In the genomic region with DNA sequence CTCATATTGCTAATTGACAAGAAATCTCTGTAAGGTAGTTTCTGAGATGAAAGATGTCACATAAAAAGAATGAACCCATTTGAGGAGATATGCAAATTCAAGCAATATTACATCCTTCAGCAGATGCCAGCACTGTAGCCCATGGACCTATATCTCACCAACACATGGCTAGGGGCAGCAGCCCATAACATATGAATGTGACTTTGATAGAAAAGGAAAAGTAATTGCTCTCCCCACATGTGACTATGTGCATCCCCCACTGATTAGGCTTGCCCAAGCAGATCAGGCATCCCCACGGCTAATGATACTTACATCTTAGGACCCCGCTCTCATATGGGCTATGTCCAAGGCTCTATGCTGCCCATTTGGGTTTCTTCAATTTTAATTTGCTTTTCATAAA, we compare ENCODE assay signal across 17 mouse cellular contexts. TPM values are rescaled to one million over a fixed set of nuclear protein-coding genes. Genes with fewer than 3 reads are reported as not detected.
DNase-seq lines count a peak whose midpoint lies in the region; ATAC-seq lines count a peak whose summit lies in the region.
"Had no signal": no experiment of that assay in that cellular context is flagged by ENCODE, and none has a peak within 500 bp of the region (broad histone marks: within the 10 kb centered on the region; RNA-seq: fewer than 3 reads in every experiment).

No protein-coding gene starts in this region.

- H3K27me3 ChIP-seq in forebrain, embryonic 11.5 days (ENCODE audit: control insufficient read depth, insufficient read depth, low read length), result no peaks in the 10 kb centered on the region
- H3K27me3 ChIP-seq in forebrain, embryonic 15.5 days, result no peaks in the 10 kb centered on the region
- H3K27me3 ChIP-seq in midbrain, embryonic 11.5 days (ENCODE audit: control insufficient read depth, insufficient read depth, low read length), result no peaks in the 10 kb centered on the region
- no peaks in the 10 kb centered on the region for H3K27me3 ChIP-seq in midbrain, embryonic 10.5 days (ENCODE audit: low read depth, poor library complexity, severe bottlenecking)
- H3K27me3 ChIP-seq in midbrain, embryonic 12.5 days, result no peaks in the 10 kb centered on the region
- no peaks in the 10 kb centered on the region for H3K27me3 ChIP-seq in neural tube, embryonic 14.5 days (ENCODE audit: control insufficient read depth, insufficient read depth, low read length)
- no peaks in the 10 kb centered on the region for H3K27me3 ChIP-seq in liver, embryonic 11.5 days (replicated peaks; ENCODE audit: control insufficient read depth, insufficient read depth, low read length)
- H3K27me3 ChIP-seq: embryonic facial prominence, embryonic 15.5 days; liver, embryonic 12.5 days; megakaryocyte, embryonic 14.5 days had no signal

- ATAC-seq in forebrain, embryonic 11.5 days (replicated peaks; ENCODE audit: low FRiP score), result 0 out of 2 replicates have a peak, but pooled peaks have one; percentile 36
- no peak for ATAC-seq in forebrain, embryonic 15.5 days (replicated peaks)
- 0 out of 2 replicates have a peak, but pooled peaks have one; percentile 19 for ATAC-seq in midbrain, embryonic 11.5 days (ENCODE audit: low FRiP score)
- peak; percentile 60 for ATAC-seq in midbrain, embryonic 12.5 days (ENCODE audit: low FRiP score, low read depth)
- ATAC-seq in neural tube, embryonic 14.5 days (ENCODE audit: low read depth), result peak; percentile 84
- ATAC-seq in liver, embryonic 11.5 days (replicated peaks; ENCODE audit: low FRiP score), result no peak
- ATAC-seq: CD4-positive, CD25-positive, alpha-beta regulatory T cell, adult 4 months; liver, embryonic 12.5 days had no signal

- no peak overlapping the region for H3K27ac ChIP-seq in forebrain, embryonic 11.5 days (ENCODE audit: low read depth, low read length)
- H3K27ac ChIP-seq in forebrain, embryonic 15.5 days (replicated peaks), result no peak overlapping the region
- no peak overlapping the region for H3K27ac ChIP-seq in midbrain, embryonic 11.5 days (ENCODE audit: low read depth, low read length)
- no peak overlapping the region for H3K27ac ChIP-seq in midbrain, embryonic 10.5 days (replicated peaks)
- no peak overlapping the region for H3K27ac ChIP-seq in midbrain, embryonic 12.5 days (replicated peaks)
- no peak overlapping the region for H3K27ac ChIP-seq in neural tube, embryonic 14.5 days (ENCODE audit: low read depth, low read length)
- H3K27ac ChIP-seq in liver, embryonic 11.5 days (ENCODE audit: low read depth, low read length), result no peak overlapping the region
- H3K27ac ChIP-seq: embryonic facial prominence, embryonic 15.5 days; heart, adult 2 months had no signal

- H3K4me1 ChIP-seq in forebrain, embryonic 11.5 days (replicated peaks; ENCODE audit: control insufficient read depth, insufficient read depth, low read length), result no peaks in the 10 kb centered on the region
- peaks cover 7% of the 10 kb centered on the region; the same call in 1 of the 2 replicates for H3K4me1 ChIP-seq in forebrain, embryonic 15.5 days
- H3K4me1 ChIP-seq in midbrain, embryonic 11.5 days (ENCODE audit: control insufficient read depth, insufficient read depth, low read length), result no peaks in the 10 kb centered on the region
- peaks cover 7% of the 10 kb centered on the region; the same call in 1 of the 2 replicates for H3K4me1 ChIP-seq in midbrain, embryonic 10.5 days
- H3K4me1 ChIP-seq in midbrain, embryonic 12.5 days, result no peaks in the 10 kb centered on the region
- H3K4me1 ChIP-seq in neural tube, embryonic 14.5 days (ENCODE audit: control insufficient read depth, insufficient read depth, low read length), result no peaks in the 10 kb centered on the region
- H3K4me1 ChIP-seq in liver, embryonic 11.5 days (replicated peaks; ENCODE audit: control insufficient read depth, insufficient read depth, low read length), result peaks cover 34% of the 10 kb centered on the region

- H3K36me3 ChIP-seq in forebrain, embryonic 11.5 days (ENCODE audit: control insufficient read depth, insufficient read depth, low read length), result no peaks in the 10 kb centered on the region
- H3K36me3 ChIP-seq in forebrain, embryonic 15.5 days, result no peaks in the 10 kb centered on the region
- no peaks in the 10 kb centered on the region for H3K36me3 ChIP-seq in midbrain, embryonic 11.5 days (ENCODE audit: control insufficient read depth, insufficient read depth, low read length)
- H3K36me3 ChIP-seq in midbrain, embryonic 10.5 days, result no peaks in the 10 kb centered on the region
- no peaks in the 10 kb centered on the region for H3K36me3 ChIP-seq in midbrain, embryonic 12.5 days
- H3K36me3 ChIP-seq in neural tube, embryonic 14.5 days (ENCODE audit: control insufficient read depth, insufficient read depth, low read length), result no peaks in the 10 kb centered on the region
- no peaks in the 10 kb centered on the region for H3K36me3 ChIP-seq in liver, embryonic 11.5 days (ENCODE audit: control insufficient read depth, insufficient read depth, low read length)
- H3K36me3 ChIP-seq: embryonic facial prominence, embryonic 15.5 days; liver, embryonic 12.5 days had no signal

- no peak overlapping the region for H3K4me3 ChIP-seq in forebrain, embryonic 11.5 days (ENCODE audit: low read depth, low read length)
- H3K4me3 ChIP-seq in forebrain, embryonic 15.5 days, result no peak overlapping the region
- H3K4me3 ChIP-seq in midbrain, embryonic 11.5 days (ENCODE audit: low read depth, low read length), result no peak overlapping the region
- no peak overlapping the region for H3K4me3 ChIP-seq in midbrain, embryonic 10.5 days
- no peak overlapping the region for H3K4me3 ChIP-seq in midbrain, embryonic 12.5 days
- no peak overlapping the region for H3K4me3 ChIP-seq in neural tube, embryonic 14.5 days (ENCODE audit: low read depth, low read length)
- no peak overlapping the region for H3K4me3 ChIP-seq in liver, embryonic 11.5 days (ENCODE audit: low read depth, low read length)
- H3K4me3 ChIP-seq: embryonic facial prominence, embryonic 15.5 days; heart, adult 2 months; liver, embryonic 12.5 days had no signal

- no peaks in the 10 kb centered on the region for H3K9me3 ChIP-seq in forebrain, embryonic 11.5 days (ENCODE audit: control insufficient read depth, low read length)
- H3K9me3 ChIP-seq in forebrain, embryonic 15.5 days, result no peaks in the 10 kb centered on the region
- H3K9me3 ChIP-seq in midbrain, embryonic 11.5 days (ENCODE audit: control insufficient read depth, low read length), result no peaks in the 10 kb centered on the region
- no peaks in the 10 kb centered on the region for H3K9me3 ChIP-seq in midbrain, embryonic 10.5 days (replicated peaks)
- H3K9me3 ChIP-seq in midbrain, embryonic 12.5 days, result no peaks in the 10 kb centered on the region
- H3K9me3 ChIP-seq in neural tube, embryonic 14.5 days (ENCODE audit: control insufficient read depth, low read length), result no peaks in the 10 kb centered on the region
- no peaks in the 10 kb centered on the region for H3K9me3 ChIP-seq in liver, embryonic 11.5 days (ENCODE audit: control insufficient read depth, low read length)
- H3K9me3 ChIP-seq: embryonic facial prominence, embryonic 15.5 days; G1E; liver, embryonic 12.5 days; megakaryocyte, embryonic 14.5 days had no signal

- H3K9ac ChIP-seq in forebrain, embryonic 11.5 days (ENCODE audit: low read length), result no peak overlapping the region
- H3K9ac ChIP-seq in forebrain, embryonic 15.5 days (replicated peaks), result no peak overlapping the region
- H3K9ac ChIP-seq in midbrain, embryonic 11.5 days (ENCODE audit: low read length), result no peak overlapping the region
- H3K9ac ChIP-seq in midbrain, embryonic 12.5 days (replicated peaks), result no peak overlapping the region
- no peak overlapping the region for H3K9ac ChIP-seq in neural tube, embryonic 14.5 days (replicated peaks; ENCODE audit: low read depth, low read length)
- no peak overlapping the region for H3K9ac ChIP-seq in liver, embryonic 11.5 days (ENCODE audit: low read depth, low read length)
- H3K9ac ChIP-seq: embryonic facial prominence, embryonic 15.5 days; liver, embryonic 12.5 days had no signal

- DNase-seq in forebrain, embryonic 11.5 days (ENCODE audit: low spot score), result no peak
- no peak for DNase-seq in midbrain, embryonic 11.5 days (ENCODE audit: low spot score, missing footprints)
- DNase-seq in midbrain, embryonic 10.5 days (ENCODE audit: low spot score), result no peak
- no peak for DNase-seq in liver, embryonic 11.5 days (ENCODE audit: low spot score)
- no peak for DNase-seq in adrenal gland, adult 8-10 months
- DNase-seq: cerebellum, adult 9-10 months; heart, adult 2 months; right cerebral cortex, postnatal 25 days; thymus, postnatal 25 days had no signal

- WGBS in forebrain, embryonic 11.5 days, result 93% methylated on average over 2 of the region's 2 CpGs
- 85% methylated on average over 2 of the region's 2 CpGs for WGBS in forebrain, embryonic 15.5 days
- WGBS in midbrain, embryonic 11.5 days, result 88% methylated on average over 2 of the region's 2 CpGs
- WGBS in midbrain, embryonic 10.5 days, result 94% methylated on average over 2 of the region's 2 CpGs
- WGBS in midbrain, embryonic 12.5 days, result 84% methylated on average over 2 of the region's 2 CpGs
- WGBS in neural tube, embryonic 14.5 days, result 58% methylated on average over 2 of the region's 2 CpGs
- 90% methylated on average over 2 of the region's 2 CpGs for WGBS in liver, embryonic 11.5 days

- H3K4me2 ChIP-seq in forebrain, embryonic 11.5 days (ENCODE audit: low read depth, low read length, severe bottlenecking), result no peak overlapping the region
- no peak overlapping the region for H3K4me2 ChIP-seq in forebrain, embryonic 15.5 days (replicated peaks)
- no peak overlapping the region for H3K4me2 ChIP-seq in midbrain, embryonic 11.5 days
- H3K4me2 ChIP-seq in midbrain, embryonic 12.5 days (replicated peaks), result no peak overlapping the region
- no peak overlapping the region for H3K4me2 ChIP-seq in neural tube, embryonic 14.5 days (ENCODE audit: low read depth, low read length)
- no peak overlapping the region for H3K4me2 ChIP-seq in liver, embryonic 11.5 days
- H3K4me2 ChIP-seq: embryonic facial prominence, embryonic 15.5 days; liver, embryonic 12.5 days had no signal

RNA-seq across cellular contexts. Expression of a gene that starts 56.0 kb away (rescaled TPM):
- polyA plus RNA-seq in forebrain, embryonic 11.5 days (2014; fragmentation: Nextera tagmentation; extraction: Ambion mirVana), result 9.0 and 10.2 TPM in 2 replicates
- 8.4 TPM in 2 replicates for polyA plus RNA-seq in forebrain, embryonic 15.5 days (2015; fragmentation: Nextera tagmentation; extraction: Ambion mirVana)
- polyA plus RNA-seq in midbrain, embryonic 11.5 days (2014; fragmentation: Nextera tagmentation; extraction: Ambion mirVana), result 10.3 and 10.5 TPM in 2 replicates
- polyA plus RNA-seq in midbrain, embryonic 10.5 days (2016; fragmentation: Nextera tagmentation; extraction: Ambion mirVana), result 8.9 and 9.2 TPM in 2 replicates
- 9.4 and 12.3 TPM in 2 replicates for polyA plus RNA-seq in midbrain, embryonic 12.5 days (2016; fragmentation: Nextera tagmentation; extraction: Ambion mirVana)
- 8.4 and 10.8 TPM in 2 replicates for polyA plus RNA-seq in neural tube, embryonic 14.5 days (2014; fragmentation: Nextera tagmentation; extraction: Ambion mirVana)
- polyA plus RNA-seq in liver, embryonic 11.5 days (2014; fragmentation: Nextera tagmentation; extraction: Ambion mirVana), result 31.1 and 34.5 TPM in 2 replicates
- 10 to 100 TPM; 21.9 to 35.4 (median 29.1) TPM for total RNA-seq in adrenal gland, adult 8-10 months (2022)

Comparison
In these comparisons a context has a peak if more than half of its experiments do, and no peak if none do; other contexts are left out.
1. ATAC-seq: peak in forebrain, embryonic 11.5 days (single experiment), midbrain, embryonic 11.5 days (single experiment), midbrain, embryonic 12.5 days (single experiment) and neural tube, embryonic 14.5 days (single experiment); none in forebrain, embryonic 15.5 days (single experiment) and liver, embryonic 11.5 days (single experiment).